Mouse (Mus musculus) forebrain, embryonic 11.5 days (tissue): Measurements from ENCODE around the gene Frs2. TPM values are rescaled to one million over a fixed set of nuclear protein-coding genes. Genes with fewer than 3 reads are reported as not detected.
"Not testable (repeated sequence)": the region's sequence is repeated elsewhere in the genome, so short reads cannot be mapped to it uniquely, and the experiment has no call there.

ENCODE experiments used
- ATAC-seq: fragments of 200-750 bp; cut with Nextera tagmentation; replicated peaks from 2 replicates; pipeline ENCODE4 v1.8.0; 2017; ENCODE audit warnings: moderate TSS enrichment; ENCODE audit not compliant: low FRiP score
- DNase-seq: peaks from one replicate; pipeline ENCODE4 v3.0.0-alpha.2; 2017; ENCODE audit warnings: low spot score
- H3K27ac ChIP-seq: fragments of 300-500 bp; sonication (generic); 2 replicates; pipeline ENCODE4 v1.5.1; 2014; ENCODE audit warnings: low read depth, low read length
- H3K27me3 ChIP-seq: fragments of 300-500 bp; sonication (generic); 2 replicates; pipeline ENCODE4 v1.6.1; 2014; ENCODE audit warnings: mild to moderate bottlenecking, low read length, mixed read lengths; ENCODE audit not compliant: control insufficient read depth, insufficient read depth
- H3K36me3 ChIP-seq: fragments of 300-500 bp; sonication (generic); 2 replicates; pipeline ENCODE4 v1.6.1; 2014; ENCODE audit warnings: mild to moderate bottlenecking, low read length, moderate library complexity, mixed read lengths; ENCODE audit not compliant: control insufficient read depth, insufficient read depth
- H3K4me1 ChIP-seq: fragments of 300-500 bp; sonication (generic); replicated peaks from 2 replicates; pipeline ENCODE4 v1.6.1; 2014; ENCODE audit warnings: low read length, mixed read lengths; ENCODE audit not compliant: control insufficient read depth, insufficient read depth
- H3K4me2 ChIP-seq: fragments of 300-500 bp; sonication (generic); 2 replicates; pipeline ENCODE4 v1.6.1; 2014; ENCODE audit warnings: low read depth, mild to moderate bottlenecking, low read length, moderate library complexity, mixed read lengths; ENCODE audit not compliant: severe bottlenecking
- H3K4me3 ChIP-seq: fragments of 300-500 bp; sonication (generic); 2 replicates; pipeline ENCODE4 v1.5.1; 2014; ENCODE audit warnings: low read depth, low read length
- H3K9ac ChIP-seq: fragments of 300-500 bp; sonication (generic); 2 replicates; pipeline ENCODE4 v1.6.1; 2014; ENCODE audit warnings: low read length
- H3K9me3 ChIP-seq: fragments of 300-500 bp; sonication (generic); 2 replicates; pipeline ENCODE4 v1.6.1; 2016; ENCODE audit warnings: low read length, mixed read lengths; ENCODE audit not compliant: control insufficient read depth
- WGBS: fragments of 180-500 bp; shearing (Covaris S2); extraction: QIAGEN DNeasy Blood & Tissue Kit; methylation state at CpG from one replicate; pipeline ENCODE4 v1.1.7; 2014; 5-methylcytosine and 5-hydroxymethylcytosine counted together
- polyA plus RNA-seq: library from polyadenylated mRNA; unstranded; fragments of >200 nt; fragmentation: Nextera tagmentation; extraction: Ambion mirVana; gene quantifications from 2 replicates; pipeline ENCODE4 v1.2.1, GENCODE M21; 2014

Gene Frs2
- polyA plus RNA-seq, 1 experiment from 2014 or later, result 29.4 TPM

- DNase-seq (peak; percentile 83), ATAC-seq (no peak)
- WGBS, result 36% methylated on average over 8 of the region's 8 CpGs
Measured at GRCm38 (mm10) chr10:117033785-117034184, 114.5 kb downstream of the Frs2 start.

DNA sequence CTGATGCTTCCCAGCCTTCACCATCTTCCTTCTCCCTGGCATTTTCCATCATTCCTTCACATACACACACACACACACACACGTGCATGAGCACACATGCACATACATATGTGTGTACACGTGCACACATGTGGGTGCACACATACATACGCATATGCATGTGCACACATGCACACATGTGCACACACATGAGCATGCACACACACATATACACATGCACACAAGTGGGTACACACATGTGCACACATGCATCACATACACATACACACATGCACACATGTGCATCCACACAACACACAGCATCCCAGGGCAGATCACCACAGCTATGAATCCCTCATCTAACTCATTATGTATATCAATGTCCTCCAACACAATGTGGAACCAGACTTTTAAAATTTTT, 117.2 kb downstream of the Frs2 start:
- no peaks in the 10 kb centered on the region for H3K4me1 ChIP-seq
- no peak for ATAC-seq
- 91% methylated on average over 3 of the region's 3 CpGs for WGBS
- H3K36me3 ChIP-seq, result no peaks in the 10 kb centered on the region
- H3K9me3 ChIP-seq, result no peaks in the 10 kb centered on the region
- DNase-seq, result no peak
- H3K27me3 ChIP-seq, result no peaks in the 10 kb centered on the region
- no peak overlapping the region for H3K4me3 ChIP-seq
- no peak overlapping the region for H3K4me2 ChIP-seq
- H3K9ac ChIP-seq, result no peak overlapping the region
- no peak overlapping the region for H3K27ac ChIP-seq

More at GRCm38 (mm10) chr10:117033785-117034184, 114.5 kb downstream of the Frs2 start:
- H3K36me3 ChIP-seq, result no peaks in the 10 kb centered on the region
- no peak overlapping the region for H3K4me3 ChIP-seq
- H3K27ac ChIP-seq, result no peak overlapping the region
- no peaks in the 10 kb centered on the region for H3K9me3 ChIP-seq
- no peaks in the 10 kb centered on the region for H3K27me3 ChIP-seq
- no peak overlapping the region for H3K9ac ChIP-seq
- no peak overlapping the region for H3K4me2 ChIP-seq
- H3K4me1 ChIP-seq, result no peaks in the 10 kb centered on the region

GRCm38 (mm10) chr10:117026176-117026575, 122.2 kb downstream of the Frs2 start:
- Histone ChIP-seq H3K27ac (no peak overlapping the region), H3K4me1 (no peaks in the 10 kb centered on the region), H3K9me3 (no peaks in the 10 kb centered on the region), H3K4me3 (no peak overlapping the region), H3K9ac (no peak overlapping the region), H3K4me2 (no peak overlapping the region), H3K36me3 (no peaks in the 10 kb centered on the region), H3K27me3 (peaks cover 4% of the 10 kb centered on the region; the same call in 1 of the 2 replicates)
- DNase-seq (no peak), ATAC-seq (no peak)
- 84% methylated on average over 8 of the region's 8 CpGs for WGBS

DNA sequence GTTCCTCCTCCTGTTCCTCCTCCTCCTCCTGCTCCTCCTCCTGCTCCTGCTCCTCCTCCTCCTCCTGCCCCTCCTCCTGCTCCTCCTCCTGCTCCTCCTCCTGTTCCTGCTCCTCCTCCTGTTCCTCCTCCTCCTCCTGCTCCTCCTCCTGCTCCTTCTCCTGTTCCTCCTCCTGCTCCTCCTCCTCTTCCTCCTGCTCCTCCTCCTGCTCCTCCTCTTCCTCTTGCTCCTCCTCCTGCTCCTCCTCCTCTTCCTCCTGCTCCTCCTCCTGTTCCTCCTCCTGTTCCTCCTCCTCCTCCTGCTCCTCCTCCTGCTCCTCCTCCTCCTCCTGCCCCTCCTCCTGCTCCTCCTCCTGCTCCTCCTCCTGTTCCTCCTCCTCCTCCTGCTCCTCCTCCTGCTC, 122.6 kb downstream of the Frs2 start:
- not testable (repeated sequence) for H3K27ac ChIP-seq, H3K4me1 ChIP-seq, H3K27me3 ChIP-seq, H3K36me3 ChIP-seq, ATAC-seq, H3K4me2 ChIP-seq, H3K9ac ChIP-seq, DNase-seq, H3K4me3 ChIP-seq, H3K9me3 ChIP-seq

- no peak overlapping the region for H3K4me2 ChIP-seq
- no peak overlapping the region for H3K4me3 ChIP-seq
- 66% methylated on average over 16 of the region's 16 CpGs for WGBS
- H3K9me3 ChIP-seq, result no peaks in the 10 kb centered on the region
- no peaks in the 10 kb centered on the region for H3K36me3 ChIP-seq
- H3K27me3 ChIP-seq, result peaks cover 4% of the 10 kb centered on the region; the same call in 1 of the 2 replicates
- H3K4me1 ChIP-seq, result peaks cover under 1% of the 10 kb centered on the region; the same call in 1 of the 2 replicates
- no peak overlapping the region for H3K9ac ChIP-seq
- H3K27ac ChIP-seq, result no peak overlapping the region
- no peak for DNase-seq
- no peak for ATAC-seq
Measured at GRCm38 (mm10) chr10:117023693-117024092, 124.6 kb downstream of the Frs2 start.

DNA sequence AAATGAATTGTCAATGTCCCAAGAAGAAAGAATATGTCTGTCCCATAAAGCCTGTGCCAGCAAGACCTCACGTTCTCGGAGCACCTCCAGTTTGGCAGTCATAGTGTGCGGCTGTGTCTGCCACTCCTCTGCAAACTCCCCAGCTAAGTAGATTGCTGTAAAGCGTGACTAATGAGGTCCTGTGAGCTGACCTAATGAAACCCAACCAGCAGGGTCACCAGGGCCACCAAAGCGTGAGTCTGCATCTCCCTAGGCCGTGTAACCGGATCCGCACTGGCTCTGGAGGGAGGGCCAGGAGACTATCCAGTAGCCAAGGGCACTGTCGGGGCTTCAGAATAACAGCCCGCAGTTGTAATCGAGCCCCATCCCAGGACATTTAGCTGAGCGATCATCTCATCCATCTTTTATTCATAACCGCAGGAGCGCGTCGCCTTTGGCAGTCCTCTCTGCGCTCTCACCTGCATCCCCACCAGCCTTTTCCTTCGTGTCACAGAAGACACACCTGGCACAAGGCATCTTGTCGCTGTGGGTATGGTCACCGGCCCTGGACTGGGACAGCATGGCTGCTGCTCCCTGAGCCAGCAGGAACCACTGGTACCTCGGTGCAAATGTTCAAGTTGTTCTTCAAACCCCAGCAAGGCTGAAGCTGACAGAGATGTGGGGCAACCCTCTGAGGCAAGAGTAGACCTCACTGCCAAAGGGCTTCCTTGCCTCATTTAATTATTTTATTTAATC, 127.1 kb downstream of the Frs2 start:
- ATAC-seq (no peak; the same call in 1 of the 2 replicates), DNase-seq (no peak)
- WGBS, result 17% methylated on average over 21 of the region's 21 CpGs
- Histone ChIP-seq H3K4me1 (peaks cover 5% of the 10 kb centered on the region; the same call in 1 of the 2 replicates), H3K4me3 (no peak overlapping the region), H3K36me3 (no peaks in the 10 kb centered on the region), H3K27ac (no peak overlapping the region), H3K4me2 (no peak overlapping the region), H3K9ac (no peak overlapping the region), H3K27me3 (peaks cover 4% of the 10 kb centered on the region; the same call in 1 of the 2 replicates), H3K9me3 (no peaks in the 10 kb centered on the region)

Other genes starting within 250 kb of the Frs2 start
- gene Rab3ip, start 197.8 kb downstream of the Frs2 start, polyA plus RNA-seq, result 45.7 and 46.5 TPM in 2 replicates
- gene Gm10271, start 175.9 kb downstream of the Frs2 start, polyA plus RNA-seq, result not detected in 2 replicates
- 0.09 and 0.15 TPM in 2 replicates for gene Best3, start 162.2 kb downstream of the Frs2 start, polyA plus RNA-seq
- not detected in 2 replicates for gene Lrrc10, start 103.2 kb downstream of the Frs2 start, polyA plus RNA-seq
- gene Cct2, start 84.7 kb downstream of the Frs2 start, polyA plus RNA-seq, result 294 and 318 TPM in 2 replicates
- 153 and 165 TPM in 2 replicates for gene Yeats4, start 76.0 kb upstream of the Frs2 start, polyA plus RNA-seq
- not detected in 2 replicates for gene 9530003J23Rik, start 90.2 kb upstream of the Frs2 start, polyA plus RNA-seq
- gene Lyz2, start 133.8 kb upstream of the Frs2 start, polyA plus RNA-seq, result 10.8 and 11.1 TPM in 2 replicates
- gene Lyz1, start 144.3 kb upstream of the Frs2 start, polyA plus RNA-seq, result not detected in 2 replicates
- gene Cpsf6, start 231.5 kb upstream of the Frs2 start, polyA plus RNA-seq, result 275 and 282 TPM in 2 replicates